Mouse (Mus musculus) natural killer cell, adult 2 months (primary cell): ENCODE measurements around the gene A430033K04Rik.

Experiments used
- DNase-seq, 2 experiments: peaks; one replicate each; pipeline ENCODE4 v3.0.0; 2022; ENCODE audit warnings: low spot score in 2 of 2

A430033K04Rik gene

GRCm38 (mm10) chr5:138694496-138695167 is 72.0 kb downstream of the A430033K04Rik start:
- DNase-seq: peak in 1 of 2 experiments; percentile 4

DNA sequence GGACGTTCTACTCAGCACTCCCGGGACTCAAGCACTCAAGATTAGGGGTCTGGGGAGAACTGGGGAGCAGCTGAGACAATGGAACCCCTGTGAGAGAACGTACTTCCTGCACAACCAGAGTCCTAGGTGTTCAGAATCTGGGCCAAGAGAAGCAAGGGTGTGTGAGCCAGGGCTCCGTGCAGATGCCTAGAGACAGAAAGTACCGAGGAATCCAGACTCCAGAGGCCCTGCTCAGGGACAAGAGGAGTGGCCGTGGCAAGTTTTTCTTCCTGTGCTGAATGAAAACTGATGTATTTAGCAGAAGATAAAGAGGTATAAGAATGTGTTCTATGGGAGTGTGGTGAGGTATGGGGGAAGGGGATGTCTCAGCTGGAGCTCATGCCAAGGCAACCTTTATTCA is 74.8 kb downstream of the A430033K04Rik start:
- no peak for DNase-seq
